Mouse (Mus musculus) cortical plate, adult 2 months (tissue): ENCODE results near the gene Fkbpl.

Source experiments
- CTCF ChIP-seq: fragments of 200-500 bp; IDR thresholded peaks from 2 replicates; pipeline ENCODE4 v1.5.1; 2011; ENCODE audit warnings: mild to moderate bottlenecking, control low read depth, low read length; ENCODE audit not compliant: insufficient read depth; ENCODE audit errors: extremely low read depth
- POLR2A ChIP-seq: fragments of 200-500 bp; IDR thresholded peaks from 2 replicates; pipeline ENCODE4 v1.6.1; 2011; ENCODE audit warnings: mild to moderate bottlenecking, low read length, control low read depth; ENCODE audit not compliant: insufficient read depth; ENCODE audit errors: extremely low read depth

- TF ChIP-seq CTCF (no peak), POLR2A (no peak)
Observed at GRCm38 (mm10) chr17:34649106-34649864, 4.7 kb downstream of the Fkbpl start.
